Mouse (Mus musculus): ENCODE data around the gene Fam131a. TPM values are rescaled to one million over a fixed set of nuclear protein-coding genes. Genes with fewer than 3 reads are reported as not detected.

Fam131a gene
- total RNA-seq, 2 experiments from 2014 or later: 28.7 to 34.5 TPM

GRCm38 (mm10) chr16:20692241-20692965 lies 638 bp upstream of the Fam131a start:
- no peak for DNase-seq
- intact Hi-C loops (cut with DNase I; ENCODE audit: low total_unique reads): no loop called here

- intact Hi-C loops (cut with DNase I; ENCODE audit: low total_unique reads): no loop called here
- peak; percentile 67 for DNase-seq
These were observed 1.7 kb downstream of the Fam131a start for GRCm38 (mm10) chr16:20694781-20695180.

GRCm38 (mm10) chr16:20695622-20696323 lies 2.7 kb downstream of the Fam131a start:
- intact Hi-C loops (cut with DNase I; ENCODE audit: low total_unique reads): no loop called here
- peak; percentile 87 for DNase-seq

- intact Hi-C loops (cut with DNase I; ENCODE audit: low total_unique reads): no loop called here
These were observed 6.2 kb downstream of the Fam131a start for GRCm38 (mm10) chr16:20699266-20699665.

GRCm38 (mm10) chr16:20700036-20700435 lies 7.0 kb downstream of the Fam131a start:
- intact Hi-C loops (cut with DNase I; ENCODE audit: low total_unique reads): no loop called here
- peak; percentile 44 for DNase-seq

More at GRCm38 (mm10) chr16:20699266-20699665, 6.2 kb downstream of the Fam131a start:
- no peak for DNase-seq

GRCm38 (mm10) chr16:20701316-20701715 lies 8.3 kb downstream of the Fam131a start:
- no peak for DNase-seq
- intact Hi-C loops (cut with DNase I; ENCODE audit: low total_unique reads): no loop called here

GRCm38 (mm10) chr16:20701729-20702521 lies 8.9 kb downstream of the Fam131a start:
- intact Hi-C loops (cut with DNase I; ENCODE audit: low total_unique reads): no loop called here
- no peak for DNase-seq

- peak; percentile 69 for DNase-seq
- intact Hi-C loops (cut with DNase I; ENCODE audit: low total_unique reads): no loop called here
These were observed 9.5 kb downstream of the Fam131a start for GRCm38 (mm10) chr16:20702522-20702893.

GRCm38 (mm10) chr16:20703071-20703470 lies 10.0 kb downstream of the Fam131a start:
- intact Hi-C loops (cut with DNase I; ENCODE audit: low total_unique reads): no loop called here
- no peak for DNase-seq

GRCm38 (mm10) chr16:20703699-20704400 lies 10.8 kb downstream of the Fam131a start:
- DNase-seq: no peak
- intact Hi-C loops (cut with DNase I; ENCODE audit: low total_unique reads): no loop called here

GRCm38 (mm10) chr16:20705786-20706185 lies 12.7 kb downstream of the Fam131a start:
- intact Hi-C loops (cut with DNase I; ENCODE audit: low total_unique reads): loop anchor here (5.0 kb wide), 1 partner anchor 57 kb away; no protein-coding TSS in a partner anchor

GRCm38 (mm10) chr16:20706407-20707055 lies 13.5 kb downstream of the Fam131a start:
- intact Hi-C loops (cut with DNase I; ENCODE audit: low total_unique reads): loop anchor here (5.0 kb wide), 1 partner anchor 56 kb away; no protein-coding TSS in a partner anchor
- DNase-seq: no peak

More at GRCm38 (mm10) chr16:20705786-20706185, 12.7 kb downstream of the Fam131a start:
- DNase-seq: no peak

- intact Hi-C loops (cut with DNase I; ENCODE audit: low total_unique reads): loop anchor here (5.0 kb wide), 1 partner anchor 54 kb away; no protein-coding TSS in a partner anchor
These were observed 15.3 kb downstream of the Fam131a start for GRCm38 (mm10) chr16:20708220-20708938.

GRCm38 (mm10) chr16:20708939-20709734 lies 16.1 kb downstream of the Fam131a start:
- intact Hi-C loops (cut with DNase I; ENCODE audit: low total_unique reads): loop anchor here (5.0 kb wide), 1 partner anchor 53 kb away; no protein-coding TSS in a partner anchor
- no peak for DNase-seq

More at GRCm38 (mm10) chr16:20708220-20708938, 15.3 kb downstream of the Fam131a start:
- no peak for DNase-seq

- no peak for DNase-seq
- intact Hi-C loops (cut with DNase I; ENCODE audit: low total_unique reads): no loop called here
These were observed 17.3 kb downstream of the Fam131a start for GRCm38 (mm10) chr16:20710370-20710769.

GRCm38 (mm10) chr16:20710810-20711209 lies 17.8 kb downstream of the Fam131a start:
- no peak for DNase-seq
- intact Hi-C loops (cut with DNase I; ENCODE audit: low total_unique reads): no loop called here

GRCm38 (mm10) chr16:20712190-20712589 lies 19.1 kb downstream of the Fam131a start:
- no peak for DNase-seq
- intact Hi-C loops (cut with DNase I; ENCODE audit: low total_unique reads): no loop called here
